Mouse (Mus musculus): ENCODE results near the gene Mmp28. TPM values are rescaled to one million over a fixed set of nuclear protein-coding genes. Genes with fewer than 3 reads are reported as not detected.
A peak's percentile ranks its signal among the peaks of the same experiment; 100 is the strongest.

The Mmp28 gene
- polyA plus RNA-seq, 2 experiments: 0.10 to 0.31 TPM

GRCm38 (mm10) chr11:83410510-83410909 lies 52.4 kb downstream of the Mmp28 start:
- H3K4me3 ChIP-seq (ENCODE audit: insufficient read depth in 1 of 2, low read depth in 2 of 2, low read length in 2 of 2): no peak overlapping the region
- no peak for TF ChIP-seq EP300 (IDR thresholded peaks at IDR 0.05; ENCODE audit: low read depth)
- TF ChIP-seq CTCF (IDR thresholded peaks at IDR 0.05; ENCODE audit: low read depth): no peak
- H3K9ac ChIP-seq (replicated peaks): no peak overlapping the region
- DNase-seq (ENCODE audit: low read depth in 3 of 3, low spot score in 3 of 3) (no peak), ATAC-seq (ENCODE audit: insufficient read depth) (no peak)
- 53% methylated on average over 6 of the region's 6 CpGs for WGBS (ENCODE audit: insufficient replicate concordance)
- H3K36me3 ChIP-seq (replicated peaks; ENCODE audit: control insufficient read depth, insufficient read depth, low read depth): no peaks in the 10 kb centered on the region
- peaks cover 31% of the 10 kb centered on the region for H3K27me3 ChIP-seq (ENCODE audit: control insufficient read depth, insufficient read depth, low read length)
- H3K4me1 ChIP-seq (replicated peaks; ENCODE audit: control insufficient read depth in 2 of 2, insufficient read depth in 2 of 2, low read length in 1 of 2): no peaks in the 10 kb centered on the region
- no peak overlapping the region for H3K27ac ChIP-seq
- H3K9me3 ChIP-seq (ENCODE audit: control insufficient read depth, low read length): no peaks in the 10 kb centered on the region
- H3K4me2 ChIP-seq (ENCODE audit: low read depth): no peak overlapping the region

DNA sequence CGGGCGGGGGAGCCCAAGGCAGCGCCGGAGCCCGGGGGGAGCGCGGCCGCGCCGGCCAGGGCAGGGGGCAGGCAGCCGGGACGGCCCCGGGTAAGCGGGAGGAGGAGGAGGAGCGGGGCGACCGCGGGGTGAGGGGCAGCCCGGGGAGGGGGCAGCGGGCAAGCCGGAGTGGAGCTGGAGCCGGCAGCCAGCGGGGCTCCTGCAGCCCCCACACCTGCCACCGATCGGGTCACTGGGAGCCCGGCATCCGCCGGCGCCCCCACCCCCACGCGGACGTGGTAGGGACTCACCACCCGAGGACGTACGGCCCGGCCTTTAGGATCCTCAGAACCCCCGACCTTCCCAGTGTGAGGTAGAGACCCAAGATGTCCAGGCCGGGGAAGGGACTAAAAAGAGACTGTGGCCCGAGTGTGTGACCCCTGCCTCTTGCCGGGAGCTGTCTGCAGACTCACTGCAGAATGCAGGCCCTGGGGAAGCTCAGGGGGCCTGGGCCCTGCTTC lies 53.0 kb downstream of the Mmp28 start:
- no peaks in the 10 kb centered on the region for H3K9me3 ChIP-seq (ENCODE audit: control insufficient read depth, low read length)
- TF ChIP-seq EP300 (IDR thresholded peaks at IDR 0.05; ENCODE audit: low read depth): no peak
- no peak for TF ChIP-seq CTCF (IDR thresholded peaks at IDR 0.05; ENCODE audit: low read depth)
- H3K4me2 ChIP-seq (ENCODE audit: low read depth): peak overlapping the region; percentile 42
- peak overlapping the region; percentile 32 to 43 for H3K4me3 ChIP-seq (ENCODE audit: insufficient read depth in 1 of 2, low read depth in 2 of 2, low read length in 2 of 2)
- DNase-seq (ENCODE audit: low read depth in 3 of 3, low spot score in 3 of 3) (no peak), ATAC-seq (ENCODE audit: insufficient read depth) (no peak)
- H3K27me3 ChIP-seq (ENCODE audit: control insufficient read depth, insufficient read depth, low read length): peaks cover 31% of the 10 kb centered on the region
- no peaks in the 10 kb centered on the region for H3K4me1 ChIP-seq (replicated peaks; ENCODE audit: control insufficient read depth in 2 of 2, insufficient read depth in 2 of 2, low read length in 1 of 2)
- no peak overlapping the region for H3K27ac ChIP-seq
- 2% methylated on average over 39 of the region's 40 CpGs for WGBS (ENCODE audit: insufficient replicate concordance)
- H3K36me3 ChIP-seq (replicated peaks; ENCODE audit: control insufficient read depth, insufficient read depth, low read depth): no peaks in the 10 kb centered on the region
- no peak overlapping the region for H3K9ac ChIP-seq (replicated peaks)

DNA sequence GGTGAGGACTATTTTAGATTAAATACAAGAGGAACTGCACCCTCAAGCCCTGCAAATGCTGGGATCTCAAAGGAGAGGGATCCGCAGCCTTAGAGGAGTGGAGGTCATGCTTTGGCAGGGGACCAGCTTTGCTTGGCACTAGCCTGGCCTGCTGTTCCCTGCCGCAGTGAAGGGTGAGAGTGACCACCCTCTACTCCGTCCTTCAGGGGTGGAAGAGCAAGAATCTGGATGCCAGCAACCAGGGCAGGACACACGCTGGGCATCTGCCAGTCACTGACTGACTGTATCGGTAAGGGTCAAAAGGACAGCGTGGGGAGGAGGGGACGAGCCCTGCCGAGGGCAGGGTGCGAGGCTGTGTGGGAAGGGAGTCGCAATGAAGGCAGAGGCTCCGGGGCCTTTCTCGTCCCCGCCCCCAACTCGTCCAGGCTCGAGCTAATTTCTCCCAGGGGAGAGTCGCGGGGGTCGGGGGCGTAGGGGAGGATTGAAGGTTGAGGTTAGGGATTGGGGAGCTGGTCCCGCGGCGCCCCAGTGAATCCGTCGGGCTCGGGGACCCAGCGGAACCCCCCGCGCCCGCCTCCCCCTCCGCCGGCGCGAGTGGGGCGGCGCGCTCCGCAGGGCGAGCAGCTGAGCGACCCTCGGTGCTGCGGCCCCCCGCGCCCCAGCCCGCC lies 53.6 kb downstream of the Mmp28 start, which contains the start of gene Rasl10b:
Gene Rasl10b (plus strand): TSS at position 51 of the 668 bp plus-strand sequence.
- Histone ChIP-seq H3K4me1 (replicated peaks; ENCODE audit: control insufficient read depth in 2 of 2, insufficient read depth in 2 of 2, low read length in 1 of 2) (no peaks in the 10 kb centered on the region), H3K9ac (replicated peaks) (no peak within 1 kb of the TSS), H3K36me3 (replicated peaks; ENCODE audit: control insufficient read depth, insufficient read depth, low read depth) (no peaks in the 10 kb centered on the region), H3K27ac (no peak within 1 kb of the TSS), H3K27me3 (ENCODE audit: control insufficient read depth, insufficient read depth, low read length) (peaks cover 31% of the 10 kb centered on the region), H3K4me3 (ENCODE audit: insufficient read depth in 1 of 2, low read depth in 2 of 2, low read length in 2 of 2) (peak within 1 kb of the TSS; percentile 32 to 43), H3K4me2 (ENCODE audit: low read depth) (peak within 1 kb of the TSS; percentile 42), H3K9me3 (ENCODE audit: control insufficient read depth, low read length) (no peaks in the 10 kb centered on the region)
- ATAC-seq (ENCODE audit: insufficient read depth): no peak
- 4% methylated on average over 42 of the region's 44 CpGs for WGBS (ENCODE audit: insufficient replicate concordance)
- DNase-seq (ENCODE audit: low read depth in 3 of 3, low spot score in 3 of 3): no peak
- no peak for TF ChIP-seq CTCF (IDR thresholded peaks at IDR 0.05; ENCODE audit: low read depth)
- TF ChIP-seq EP300 (IDR thresholded peaks at IDR 0.05; ENCODE audit: low read depth): no peak

DNA sequence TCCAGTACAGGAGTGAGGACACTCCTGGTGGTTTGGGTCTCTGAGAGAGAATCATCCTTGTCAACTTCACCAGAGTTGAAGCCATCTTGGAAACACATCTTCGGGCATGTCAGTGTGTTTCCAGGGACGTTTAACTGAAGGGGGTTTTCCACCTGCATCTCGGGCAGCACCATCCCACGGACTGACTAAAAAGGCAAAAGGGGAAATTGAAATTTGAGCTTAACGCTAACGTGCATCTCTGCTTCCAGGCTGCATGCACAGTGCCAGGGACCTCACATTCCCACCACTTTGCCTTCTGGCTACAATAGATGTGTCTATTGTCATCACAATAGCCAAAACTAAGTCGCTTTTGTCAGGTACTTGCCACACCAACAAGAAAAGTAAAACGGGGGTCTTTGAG lies 54.6 kb downstream of the Mmp28 start:
- Histone ChIP-seq H3K4me1 (replicated peaks; ENCODE audit: control insufficient read depth in 2 of 2, insufficient read depth in 2 of 2, low read length in 1 of 2) (no peaks in the 10 kb centered on the region), H3K4me3 (ENCODE audit: insufficient read depth in 1 of 2, low read depth in 2 of 2, low read length in 2 of 2) (no peak overlapping the region), H3K27ac (no peak overlapping the region), H3K4me2 (ENCODE audit: low read depth) (no peak overlapping the region), H3K9ac (replicated peaks) (no peak overlapping the region), H3K9me3 (ENCODE audit: control insufficient read depth, low read length) (no peaks in the 10 kb centered on the region), H3K36me3 (replicated peaks; ENCODE audit: control insufficient read depth, insufficient read depth, low read depth) (no peaks in the 10 kb centered on the region), H3K27me3 (ENCODE audit: control insufficient read depth, insufficient read depth, low read length) (peaks cover 31% of the 10 kb centered on the region)
- 33% methylated on average over 8 of the region's 8 CpGs for WGBS (ENCODE audit: insufficient replicate concordance)
- DNase-seq (ENCODE audit: low read depth in 3 of 3, low spot score in 3 of 3) (no peak), ATAC-seq (ENCODE audit: insufficient read depth) (no peak)
- no peak for TF ChIP-seq EP300 (IDR thresholded peaks at IDR 0.05; ENCODE audit: low read depth)
- no peak for TF ChIP-seq CTCF (IDR thresholded peaks at IDR 0.05; ENCODE audit: low read depth)

DNA sequence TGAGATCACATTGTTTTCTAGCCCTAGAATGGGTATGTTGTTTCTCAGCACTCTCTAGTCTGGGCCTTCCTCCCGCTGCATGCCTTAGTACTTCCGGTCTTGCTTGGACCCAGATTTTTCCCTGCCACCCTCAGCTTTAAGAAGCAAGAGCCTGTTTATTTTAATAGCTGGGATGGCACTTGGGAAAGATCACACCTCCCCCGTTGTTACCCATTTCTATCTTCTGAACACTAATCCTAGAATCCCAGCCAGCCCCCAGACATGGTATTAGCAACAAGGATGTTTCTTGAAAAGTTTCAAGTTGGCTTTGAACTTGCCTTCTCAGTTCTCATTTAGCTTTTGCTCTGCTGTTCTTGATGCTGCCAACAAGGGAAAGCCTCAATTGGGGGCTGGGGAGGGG lies 56.5 kb downstream of the Mmp28 start:
- 50% methylated on average over 3 of the region's 3 CpGs for WGBS (ENCODE audit: insufficient replicate concordance)
- Histone ChIP-seq H3K36me3 (replicated peaks; ENCODE audit: control insufficient read depth, insufficient read depth, low read depth) (peaks cover 3% of the 10 kb centered on the region; the same call in 1 of the 2 replicates), H3K27ac (no peak overlapping the region), H3K9ac (replicated peaks) (no peak overlapping the region), H3K9me3 (ENCODE audit: control insufficient read depth, low read length) (no peaks in the 10 kb centered on the region), H3K4me3 (ENCODE audit: insufficient read depth in 1 of 2, low read depth in 2 of 2, low read length in 2 of 2) (no peak overlapping the region), H3K27me3 (ENCODE audit: control insufficient read depth, insufficient read depth, low read length) (peaks cover 31% of the 10 kb centered on the region), H3K4me2 (ENCODE audit: low read depth) (no peak overlapping the region), H3K4me1 (replicated peaks; ENCODE audit: control insufficient read depth in 2 of 2, insufficient read depth in 2 of 2, low read length in 1 of 2) (no peaks in the 10 kb centered on the region)
- TF ChIP-seq EP300 (IDR thresholded peaks at IDR 0.05; ENCODE audit: low read depth): no peak
- TF ChIP-seq CTCF (IDR thresholded peaks at IDR 0.05; ENCODE audit: low read depth): no peak
- no peak for DNase-seq (ENCODE audit: low read depth in 3 of 3, low spot score in 3 of 3)
- no peak for ATAC-seq (ENCODE audit: insufficient read depth)
